16 mouse cellular contexts compared by ENCODE assay signal in the genomic region with DNA sequence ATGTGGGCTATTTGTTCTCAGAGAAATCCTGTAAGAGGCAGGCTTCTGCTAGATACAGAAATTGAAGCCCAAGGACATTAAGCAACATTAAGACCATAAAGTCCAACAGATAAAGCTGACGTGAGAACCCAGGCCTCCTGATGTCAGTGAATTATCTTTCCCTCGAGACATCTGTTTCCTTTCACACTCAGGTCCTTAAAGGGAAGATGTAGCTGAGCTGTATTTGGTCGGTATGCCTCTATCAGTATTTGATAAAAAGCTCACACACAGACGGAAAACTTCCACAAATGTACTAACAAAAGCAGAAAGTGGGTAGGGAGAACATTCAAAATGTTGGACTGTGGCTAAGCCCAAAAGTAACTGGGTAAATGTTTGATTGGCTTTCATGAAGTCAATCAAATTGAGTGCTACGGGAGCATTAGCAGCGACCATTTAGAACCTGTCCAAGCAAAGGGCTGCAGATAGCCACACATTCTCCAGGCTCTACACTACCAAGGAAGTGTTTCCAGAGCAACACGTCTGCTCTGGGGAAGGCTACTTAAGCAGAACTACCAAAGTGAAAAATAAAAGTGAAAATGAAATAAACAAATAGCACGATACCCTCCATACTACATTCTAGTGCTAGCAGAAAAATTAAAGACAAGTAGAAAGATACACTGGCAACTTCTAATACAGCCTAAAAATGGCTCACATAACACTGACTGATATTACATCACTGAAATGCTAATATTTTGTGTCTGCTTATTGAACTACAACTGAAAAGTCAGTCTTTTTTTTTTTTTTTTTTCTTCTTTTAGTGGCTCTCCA. TPM values are rescaled to one million over a fixed set of nuclear protein-coding genes. Genes with fewer than 3 reads are reported as not detected.
DNase-seq lines count a peak whose midpoint lies in the region; ATAC-seq and TF ChIP-seq lines count a peak whose summit lies in the region.
"Had no signal": no experiment of that assay in that cellular context is flagged by ENCODE, and none has a peak within 500 bp of the region (broad histone marks: within the 10 kb centered on the region; RNA-seq: fewer than 3 reads in every experiment).

No protein-coding gene starts in this region.

- no peak for TF ChIP-seq CTCF in layer of hippocampus, adult 2 months (conservative IDR thresholded peaks at IDR 0.05)

- H3K36me3 ChIP-seq in heart, embryonic 12.5 days: no peaks in the 10 kb centered on the region; the same call in 1 of the 2 replicates
- H3K36me3 ChIP-seq: forebrain, embryonic 12.5 days had no signal

- no peak overlapping the region for H3K4me3 ChIP-seq in layer of hippocampus, adult 2 months
- H3K4me3 ChIP-seq in heart, embryonic 12.5 days: no peak overlapping the region
- H3K4me3 ChIP-seq: forebrain, embryonic 12.5 days; hindbrain, embryonic 13.5 days had no signal

- 9% methylated on average over 8 of the region's 8 CpGs for WGBS in heart, embryonic 12.5 days

- H3K4me1 ChIP-seq in heart, embryonic 12.5 days (replicated peaks): peaks cover 30% of the 10 kb centered on the region

- H3K4me2 ChIP-seq in heart, embryonic 12.5 days: peak overlapping the region; percentile 53
- H3K4me2 ChIP-seq: forebrain, embryonic 12.5 days; hindbrain, embryonic 13.5 days; midbrain, embryonic 11.5 days had no signal

- no peaks in the 10 kb centered on the region for H3K27me3 ChIP-seq in heart, embryonic 12.5 days (replicated peaks)
- H3K27me3 ChIP-seq: CH12.LX; forebrain, embryonic 12.5 days; hindbrain, embryonic 13.5 days had no signal

- 0 out of 2 replicates have a peak overlapping the region, but pooled peaks have one; percentile 11 for H3K27ac ChIP-seq in layer of hippocampus, adult 2 months
- peak overlapping the region; percentile 69 for H3K27ac ChIP-seq in heart, embryonic 12.5 days (ENCODE audit: poor library complexity, severe bottlenecking)
- H3K27ac ChIP-seq: forebrain, embryonic 12.5 days; hindbrain, embryonic 13.5 days; liver, embryonic 14.5 days had no signal

- no peak for DNase-seq in layer of hippocampus, adult 2 months (ENCODE audit: low spot score in 2 of 2)
- no peak for DNase-seq in layer of hippocampus, adult 8-10 months (ENCODE audit: low spot score in 2 of 2)
- no peak for DNase-seq in gastrocnemius, postnatal 25 days
- DNase-seq in left cerebral cortex, adult 9 months (ENCODE audit: low spot score in 2 of 2): no peak
- DNase-seq: adrenal gland, postnatal 10 days; gastrocnemius, postnatal 10 days; kidney, adult 2 months; thymus, postnatal 4 days had no signal

- H3K9ac ChIP-seq in heart, embryonic 12.5 days: no peak overlapping the region
- H3K9ac ChIP-seq: forebrain, embryonic 12.5 days; hindbrain, embryonic 13.5 days; liver, embryonic 14.5 days had no signal

- no peaks in the 10 kb centered on the region for H3K9me3 ChIP-seq in heart, embryonic 12.5 days (replicated peaks)
- H3K9me3 ChIP-seq: forebrain, embryonic 12.5 days; hindbrain, embryonic 13.5 days had no signal

- ATAC-seq in common myeloid progenitor, adult 5-6 weeks (replicated peaks; ENCODE audit: low read depth, poor library complexity, severe bottlenecking): peak; percentile 55; the same call in 1 of the 2 replicates
- ATAC-seq in heart, embryonic 12.5 days (ENCODE audit: insufficient number of reproducible peaks, low FRiP score): peak; percentile 75; the same call in 1 of the 2 replicates
- ATAC-seq in megakaryocyte-erythroid progenitor cell, adult 5-6 weeks (replicated peaks; ENCODE audit: low FRiP score, low TSS enrichment, poor library complexity, severe bottlenecking): 0 out of 2 replicates have a peak, but pooled peaks have one; percentile 14

RNA-seq across cellular contexts. Expression of gene Ssr3, which starts 32.1 kb away (rescaled TPM):
- total RNA-seq in layer of hippocampus, adult 2 months (2021): 100 to 1,000 TPM; 109 to 113 TPM
- 100 to 1,000 TPM in 3 of 4 experiments, 10 to 100 TPM in 1; 99.4 to 115 (median 107) TPM for total RNA-seq in layer of hippocampus, adult 8-10 months (2022)
- total RNA-seq in common myeloid progenitor, adult 5-6 weeks (2017): 292 and 293 TPM in 2 replicates
- polyA plus RNA-seq in heart, embryonic 12.5 days (2016; fragmentation: Nextera tagmentation; extraction: Ambion mirVana): 248 and 252 TPM in 2 replicates
- total RNA-seq in megakaryocyte-erythroid progenitor cell, adult 5-6 weeks (2014; fragmentation: Nextera tagmentation): 119 and 126 TPM in 2 replicates
- 191 and 220 TPM in 2 replicates for total RNA-seq in megakaryocyte-erythroid progenitor cell, adult 5-6 weeks (2017)
- 100 to 1,000 TPM; 120 to 130 TPM for total RNA-seq in gastrocnemius, postnatal 25 days (2021)

Comparison
In these comparisons a context has a peak if more than half of its experiments do, and no peak if none do; other contexts are left out.
1. ATAC-seq: peak in every context shown above with its lines; median percentile 75 in heart, embryonic 12.5 days; 55 in common myeloid progenitor, adult 5-6 weeks; 14 in megakaryocyte-erythroid progenitor cell, adult 5-6 weeks.